Mouse (Mus musculus) brain, embryonic 14.5 days (tissue): ENCODE data around the gene Tvp23b. TPM values are rescaled to one million over a fixed set of nuclear protein-coding genes. Genes with fewer than 3 reads are reported as not detected.

Experiments used
- DNase-seq: peaks from one replicate; pipeline ENCODE4 v3.0.0-alpha.2; 2011; ENCODE audit warnings: low read depth
- CTCF ChIP-seq: fragments of 200-500 bp; IDR thresholded peaks from 2 replicates; pipeline ENCODE4 v1.5.1; 2012; ENCODE audit warnings: inconsistent platforms, mild to moderate bottlenecking, moderate library complexity, borderline replicate concordance; ENCODE audit not compliant: insufficient read depth, insufficient read length; ENCODE audit errors: extremely low read depth
- POLR2A ChIP-seq: fragments of 200-500 bp; IDR thresholded peaks from 2 replicates; pipeline ENCODE4 v1.6.1; 2012; ENCODE audit warnings: mild to moderate bottlenecking, inconsistent platforms, borderline replicate concordance; ENCODE audit not compliant: poor library complexity, insufficient read depth, insufficient read length, severe bottlenecking; ENCODE audit errors: extremely low read depth
- polyA plus RNA-seq: library from polyadenylated mRNA; depleted of rRNA; stranded (reverse); fragments of >200 nt; gene quantifications from 2 replicates; pipeline ENCODE4 v1.2.3, GENCODE M21; 2012

The Tvp23b gene
- polyA plus RNA-seq, 1 experiment = 25.7 TPM

DNA sequence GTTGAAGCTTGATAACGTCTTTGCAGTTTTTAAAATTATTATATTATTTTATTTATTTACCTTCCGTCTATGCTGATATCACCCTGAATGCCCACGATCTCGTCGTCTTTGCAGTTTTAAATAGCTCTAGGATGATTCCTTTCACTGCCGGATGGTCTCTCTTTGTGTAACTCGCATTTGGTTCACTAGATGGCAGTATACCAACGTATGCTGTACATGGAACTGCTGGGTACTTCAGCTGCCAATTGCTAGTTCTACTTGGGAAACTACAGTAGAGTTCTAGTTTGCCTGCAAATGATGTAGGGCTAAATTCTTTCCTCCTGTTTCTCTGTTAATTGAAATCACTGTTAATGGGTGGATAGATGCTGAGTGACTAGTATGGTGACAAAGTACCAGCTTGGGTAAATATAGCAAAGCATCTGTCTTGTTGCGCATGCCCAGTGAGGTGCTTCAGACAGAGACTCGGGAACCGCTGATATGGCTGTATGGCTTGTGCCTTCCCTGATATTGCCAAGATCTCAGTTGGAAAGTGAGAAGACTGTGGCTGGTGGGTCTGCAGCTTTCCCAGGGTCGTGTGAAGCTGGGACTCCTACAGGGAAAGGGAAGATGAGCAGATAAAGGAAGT is 22.6 kb downstream of the Tvp23b start:
- TF ChIP-seq CTCF = peak; percentile 75; the same call in 1 of the 2 replicates
- TF ChIP-seq POLR2A = no peak
- DNase-seq = peak; percentile 91

DNA sequence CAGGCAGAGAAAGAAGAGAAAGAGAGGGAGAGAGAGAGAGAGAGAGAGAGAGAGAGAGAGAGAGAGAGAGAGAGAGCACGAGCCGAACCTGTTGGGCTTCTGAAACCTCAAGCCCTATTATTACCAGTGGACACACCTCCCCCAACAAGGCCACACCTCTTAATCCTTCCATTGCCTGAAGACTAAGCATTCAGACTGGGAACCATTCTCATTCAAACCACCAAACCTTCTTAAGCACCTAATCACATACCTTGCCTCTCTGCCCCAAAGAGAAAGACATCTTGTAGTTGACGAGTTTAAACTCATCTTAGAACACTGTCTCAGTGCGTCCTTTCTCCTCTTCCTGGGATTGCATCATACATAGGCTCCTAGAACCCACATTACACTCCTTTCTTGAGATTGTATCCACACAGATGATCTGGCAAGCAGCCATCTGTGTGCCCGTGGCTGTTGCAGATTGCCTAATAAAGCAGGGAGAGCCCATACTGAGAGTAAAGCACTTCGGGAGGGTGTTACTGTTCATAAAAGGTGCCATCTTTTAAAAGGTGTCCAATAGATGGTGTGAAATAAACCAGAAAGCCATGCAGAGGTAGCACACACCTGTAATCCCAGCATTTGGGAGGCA is 24.7 kb downstream of the Tvp23b start:
- TF ChIP-seq POLR2A (no peak), CTCF (no peak)
- peak; percentile 22 for DNase-seq

DNA sequence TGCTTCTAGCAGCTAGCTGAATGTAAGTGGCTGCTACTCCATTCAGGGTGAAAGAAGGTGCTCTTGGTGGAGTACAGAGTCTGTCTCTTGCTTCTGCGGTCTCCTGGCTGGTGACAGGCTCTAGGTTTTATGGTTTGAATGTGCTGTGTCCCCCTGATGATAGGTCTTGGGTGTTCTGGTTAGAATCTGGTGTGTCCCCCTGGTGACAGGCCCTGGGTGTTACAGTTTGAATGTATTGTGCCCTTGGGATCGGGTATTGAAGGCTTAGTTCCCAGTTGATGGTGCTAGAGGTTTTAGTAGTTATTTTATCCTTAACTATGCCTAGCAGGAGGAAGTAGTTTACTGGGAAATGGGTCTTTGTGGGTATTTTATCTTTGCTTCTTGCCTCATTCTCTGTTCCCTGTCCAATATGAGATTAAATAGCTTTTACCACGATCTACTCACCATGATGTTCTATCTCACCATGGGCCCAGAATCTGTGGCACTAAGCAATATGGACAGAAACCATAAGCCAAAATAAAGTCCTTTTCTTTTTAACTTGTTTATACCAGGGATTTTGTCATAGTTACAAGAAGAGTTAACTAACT is 30.6 kb downstream of the Tvp23b start:
- TF ChIP-seq POLR2A (no peak), CTCF (peak; percentile 16; the same call in 1 of the 2 replicates)

DNA sequence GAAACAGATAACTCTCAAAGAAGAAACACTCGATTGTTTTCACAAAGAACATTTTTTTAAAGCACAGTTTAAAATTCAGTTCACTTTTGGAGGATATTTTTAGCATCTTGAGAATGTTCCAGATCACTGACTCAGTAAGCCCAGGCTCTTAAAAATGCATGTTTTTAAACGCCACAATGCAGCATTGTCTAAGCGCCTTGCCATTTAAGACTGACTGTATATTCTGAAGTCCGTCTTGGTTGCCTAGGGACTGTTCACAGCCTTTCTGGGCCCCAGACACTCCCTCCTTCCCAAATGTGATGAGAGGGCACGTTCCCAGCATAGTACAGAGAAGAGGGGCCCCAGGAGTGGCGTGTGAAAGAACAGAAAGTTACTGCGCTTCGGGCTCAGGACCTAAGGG is 32.1 kb downstream of the Tvp23b start:
- peak; percentile 69 for DNase-seq

More for the DNA sequence above, 30.6 kb downstream of the Tvp23b start:
- DNase-seq = no peak

DNA sequence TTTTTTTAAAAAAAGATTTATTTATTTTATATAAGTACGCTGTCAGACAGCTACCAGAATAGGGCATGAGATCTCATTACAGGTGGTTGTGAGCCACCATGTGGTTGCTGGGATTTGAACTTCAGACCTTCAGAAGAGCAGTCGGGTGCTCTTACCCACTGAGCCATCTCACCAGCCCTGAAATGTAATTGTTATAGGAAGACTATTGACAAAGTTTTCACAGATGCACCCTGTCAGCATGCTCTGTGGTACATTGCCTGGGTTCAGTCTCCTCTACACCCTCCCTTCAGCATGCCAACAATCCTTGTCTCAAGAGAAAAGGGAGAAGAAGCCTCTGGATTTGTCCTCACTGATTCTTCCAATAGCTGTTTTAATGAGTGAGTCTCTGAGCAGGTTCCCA is 33.9 kb downstream of the Tvp23b start:
- TF ChIP-seq CTCF (no peak), POLR2A (no peak)
- DNase-seq = no peak

More for the DNA sequence above, 32.1 kb downstream of the Tvp23b start:
- TF ChIP-seq CTCF (no peak), POLR2A (no peak)

DNA sequence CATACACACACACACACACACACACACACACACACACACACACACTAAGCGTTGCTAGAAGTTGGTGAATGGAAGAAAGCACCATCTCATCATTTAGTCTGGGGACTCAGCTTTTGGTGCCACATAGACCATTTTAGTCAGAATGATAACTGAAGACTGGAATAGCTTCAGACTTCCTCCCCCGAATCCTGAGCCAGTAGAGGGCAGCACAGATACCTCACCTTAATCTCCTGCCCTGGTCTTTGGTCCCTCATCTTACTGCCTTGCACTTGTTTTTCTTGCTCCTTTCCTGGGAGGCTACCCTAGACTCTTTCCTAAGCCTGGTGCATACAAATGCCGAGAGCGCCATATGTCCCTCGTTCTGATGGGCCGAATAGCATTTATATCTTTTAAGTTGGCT is 35.3 kb downstream of the Tvp23b start:
- peak; percentile 7 for DNase-seq
- TF ChIP-seq POLR2A (no peak), CTCF (peak; percentile 34; the same call in 1 of the 2 replicates)

DNA sequence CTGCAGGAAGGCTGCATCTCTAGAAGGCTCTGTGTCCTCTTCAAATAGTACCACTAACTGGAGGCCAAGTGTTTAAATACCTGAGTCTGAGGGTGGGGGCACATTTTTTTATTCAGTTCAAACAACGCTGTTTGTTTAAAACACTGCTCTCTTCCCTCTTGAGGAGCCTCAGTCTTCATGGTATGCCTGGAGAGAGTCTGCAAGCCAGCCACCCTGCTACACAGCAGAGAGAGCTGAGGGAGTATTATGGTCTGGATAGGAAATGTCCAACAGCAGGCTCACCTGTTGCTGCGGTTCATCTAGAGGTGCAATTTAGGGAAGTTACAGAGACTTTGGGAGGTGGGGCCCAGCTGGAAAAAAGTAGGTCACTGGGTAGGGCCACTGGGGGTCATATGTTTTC is 36.2 kb downstream of the Tvp23b start:
- TF ChIP-seq CTCF (no peak), POLR2A (no peak)

DNA sequence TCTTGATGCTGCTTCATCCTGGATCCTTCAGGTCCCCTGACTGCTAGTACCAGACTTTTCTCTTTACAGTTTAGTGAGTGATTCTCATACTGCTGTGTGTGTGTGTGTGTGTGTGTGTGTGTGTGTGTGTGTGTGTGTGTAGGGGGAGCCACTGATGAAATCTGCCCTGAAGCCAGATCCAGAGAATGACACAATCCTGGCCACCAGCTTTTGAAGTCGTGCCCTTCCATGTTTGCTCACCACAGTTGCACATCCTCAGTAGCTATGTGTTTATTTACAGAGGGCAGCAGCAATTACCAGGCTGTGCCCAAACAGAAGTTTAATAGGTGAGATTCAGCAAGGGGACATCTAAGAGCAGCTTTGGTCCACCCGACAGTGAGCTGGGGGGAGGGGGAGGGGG is 37.5 kb downstream of the Tvp23b start:
- DNase-seq = no peak
- TF ChIP-seq CTCF (no peak), POLR2A (no peak)

More for the DNA sequence above, 36.2 kb downstream of the Tvp23b start:
- DNase-seq = no peak

DNA sequence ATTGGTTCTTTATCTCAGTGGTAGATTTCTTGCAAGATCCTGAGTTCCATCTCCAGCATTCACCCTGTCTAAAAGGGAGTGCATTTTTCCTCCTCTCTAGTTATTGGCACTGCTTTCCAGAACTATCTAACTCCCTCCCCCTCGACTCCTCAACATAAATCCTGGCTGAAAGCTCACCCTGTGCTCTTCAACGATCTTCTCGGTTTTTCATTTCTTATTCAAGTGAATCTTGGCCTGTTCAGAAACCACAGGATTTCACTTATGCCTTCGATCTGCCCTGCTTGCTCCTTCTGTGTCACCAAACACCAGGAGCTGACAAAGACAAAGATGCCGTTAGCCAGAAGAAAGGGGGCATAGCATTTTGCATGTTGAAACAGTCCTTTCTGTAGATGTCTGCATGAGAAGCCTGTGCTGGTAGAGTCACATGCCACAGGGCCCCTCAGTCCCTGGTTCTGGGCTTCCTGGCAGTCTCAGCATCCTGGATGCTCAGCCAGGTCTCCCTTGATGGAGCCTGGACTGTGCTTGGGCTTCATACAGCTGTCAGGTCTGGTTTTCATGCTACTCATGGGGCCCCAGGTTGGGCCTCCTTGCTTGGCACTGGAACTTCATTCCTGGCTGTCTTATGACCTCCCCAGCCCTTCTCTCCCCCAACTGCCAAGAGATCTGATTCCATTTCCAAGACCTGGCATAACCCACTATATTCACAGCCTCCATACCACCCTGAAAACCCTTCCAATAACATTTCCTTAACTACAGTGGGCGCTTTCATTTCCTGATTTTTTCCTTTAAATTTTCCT is 40.9 kb downstream of the Tvp23b start:
- TF ChIP-seq CTCF (no peak), POLR2A (no peak)
- peak; percentile 8 for DNase-seq

DNA sequence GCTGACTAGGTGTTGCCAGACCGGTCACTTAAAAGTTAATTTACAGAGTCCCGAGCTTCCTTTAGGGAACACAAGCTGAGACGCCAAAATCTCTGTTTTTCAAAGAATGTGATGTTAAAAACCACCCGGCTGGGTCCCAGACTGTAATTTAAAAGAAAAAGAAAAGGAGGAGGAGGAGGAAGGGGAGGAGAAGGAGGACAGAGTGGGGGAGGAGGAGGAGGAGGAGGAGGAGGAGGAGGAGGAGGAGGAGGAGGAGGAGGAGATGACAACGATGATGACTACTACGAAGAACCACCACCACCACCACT is 41.4 kb downstream of the Tvp23b start:
- TF ChIP-seq POLR2A (no peak), CTCF (no peak)
- no peak for DNase-seq
